Mouse (Mus musculus) ovary, postnatal 14 days (tissue): ENCODE measurements around the gene Abr.

ENCODE experiments used
- DNase-seq: peaks from one replicate; pipeline ENCODE4 v3.0.0; 2022; ENCODE audit warnings: low spot score

Gene Abr

GRCm38 (mm10) chr11:76518125-76518524, 104.0 kb downstream of the Abr start:
- no peak for DNase-seq

- DNase-seq: no peak
These were observed 105.2 kb downstream of the Abr start for GRCm38 (mm10) chr11:76516951-76517350.

GRCm38 (mm10) chr11:76515123-76515522, 107.0 kb downstream of the Abr start:
- no peak for DNase-seq

GRCm38 (mm10) chr11:76510977-76511376, 111.1 kb downstream of the Abr start:
- no peak for DNase-seq

- no peak for DNase-seq
These were observed 112.1 kb downstream of the Abr start for GRCm38 (mm10) chr11:76509751-76510723.

- no peak for DNase-seq
These were observed 113.1 kb downstream of the Abr start for GRCm38 (mm10) chr11:76508831-76509595.

- DNase-seq: no peak
These were observed 114.0 kb downstream of the Abr start for GRCm38 (mm10) chr11:76508125-76508524.

GRCm38 (mm10) chr11:76507302-76508124, 114.6 kb downstream of the Abr start:
- DNase-seq: no peak

GRCm38 (mm10) chr11:76506514-76507228, 115.4 kb downstream of the Abr start:
- peak; percentile 55 for DNase-seq

- no peak for DNase-seq
These were observed 117.0 kb downstream of the Abr start for GRCm38 (mm10) chr11:76505106-76505505.

- DNase-seq: no peak
These were observed 118.1 kb downstream of the Abr start for GRCm38 (mm10) chr11:76504058-76504457.

- DNase-seq: no peak
These were observed 122.1 kb downstream of the Abr start for GRCm38 (mm10) chr11:76499987-76500386.

GRCm38 (mm10) chr11:76499564-76499963, 122.5 kb downstream of the Abr start:
- DNase-seq: no peak

- DNase-seq: no peak
These were observed 124.4 kb downstream of the Abr start for GRCm38 (mm10) chr11:76497769-76498152.

- DNase-seq: no peak
These were observed 124.9 kb downstream of the Abr start for GRCm38 (mm10) chr11:76497066-76497768.

- no peak for DNase-seq
These were observed 125.9 kb downstream of the Abr start for GRCm38 (mm10) chr11:76496086-76496771.

- DNase-seq: no peak
These were observed 126.7 kb downstream of the Abr start for GRCm38 (mm10) chr11:76495127-76496028.

- peak; percentile 83 for DNase-seq
These were observed 127.6 kb downstream of the Abr start for GRCm38 (mm10) chr11:76494360-76495126.
